Mouse (Mus musculus): ENCODE measurements around the gene Gsap. TPM values are rescaled to one million over a fixed set of nuclear protein-coding genes. Genes with fewer than 3 reads are reported as not detected.
"Not testable (repeated sequence)": the region's sequence is repeated elsewhere in the genome, so short reads cannot be mapped to it uniquely, and the experiment has no call there.

The Gsap gene
- polyA plus RNA-seq, 1 experiment from 2014 or later = 4.7 TPM

DNA sequence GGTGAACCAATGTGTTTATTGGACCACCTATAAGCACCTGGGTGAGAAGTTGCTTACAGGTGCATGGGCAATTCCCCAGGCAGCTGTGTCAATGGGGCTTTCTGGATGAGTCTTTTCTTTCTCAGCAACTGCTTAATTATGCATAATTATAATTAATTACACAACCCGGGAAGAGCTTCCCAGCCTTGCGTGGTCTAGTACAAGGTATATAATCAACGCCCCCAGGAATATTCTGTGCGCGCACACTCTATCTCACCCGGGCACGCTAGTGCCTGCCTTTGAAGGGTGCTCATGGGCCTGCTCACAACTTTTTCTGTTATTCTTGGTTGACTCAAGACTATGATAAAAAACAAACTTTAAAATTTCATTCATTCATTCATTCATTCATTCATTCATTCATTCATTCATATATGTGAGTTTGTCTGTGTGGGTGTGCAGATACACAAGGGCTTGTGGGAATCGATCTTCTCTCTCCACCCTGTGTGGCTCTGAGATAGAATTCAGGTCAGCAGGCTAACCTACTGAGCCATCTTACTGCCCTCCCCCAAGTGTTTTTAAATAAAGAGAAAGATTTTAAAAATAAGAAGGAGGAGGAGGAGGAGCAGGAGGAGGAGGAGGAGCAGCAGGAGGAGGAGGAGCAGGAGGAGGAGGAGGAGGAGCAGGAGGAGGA, 78.4 kb downstream of the Gsap start:
- Histone ChIP-seq H3K4me2 (replicated peaks) (no peak overlapping the region), H3K4me1 (replicated peaks) (peaks cover 33% of the 10 kb centered on the region), H3K9me3 (no peaks in the 10 kb centered on the region), H3K36me3 (no peaks in the 10 kb centered on the region), H3K4me3 (replicated peaks) (no peak overlapping the region), H3K27me3 (no peaks in the 10 kb centered on the region), H3K9ac (replicated peaks) (no peak overlapping the region), H3K27ac (peak overlapping the region; percentile 81)
- 78% methylated on average over 8 of the region's 8 CpGs for WGBS
- ATAC-seq = peak; percentile 70

DNA sequence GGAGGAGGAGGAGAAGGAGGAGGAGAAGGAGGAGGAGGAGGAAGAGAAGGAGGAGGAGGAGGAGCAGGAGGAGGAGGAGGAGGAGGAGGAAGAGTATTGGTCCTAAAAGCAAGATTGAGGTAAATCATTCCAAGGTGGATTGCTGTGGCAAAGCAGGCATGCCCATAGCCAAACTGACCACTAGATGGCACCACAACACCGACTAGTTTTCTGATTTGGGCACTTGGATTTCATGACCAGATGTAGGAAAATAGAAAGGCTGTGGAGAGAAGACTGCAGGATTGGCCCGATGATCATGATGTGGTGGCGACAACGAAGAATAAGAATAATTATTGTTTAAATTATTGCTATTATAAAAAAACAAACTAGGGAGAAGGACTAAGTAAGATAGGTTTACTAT, 79.0 kb downstream of the Gsap start:
- Histone ChIP-seq H3K36me3 (no peaks in the 10 kb centered on the region), H3K27me3 (no peaks in the 10 kb centered on the region), H3K9me3 (no peaks in the 10 kb centered on the region), H3K27ac (no peak overlapping the region), H3K4me2 (replicated peaks) (no peak overlapping the region), H3K9ac (replicated peaks) (no peak overlapping the region), H3K4me1 (replicated peaks) (peaks cover 33% of the 10 kb centered on the region), H3K4me3 (replicated peaks) (no peak overlapping the region)
- WGBS = 18% methylated on average over 4 of the region's 4 CpGs
- peak; percentile 63; the same call in 1 of the 2 replicates for ATAC-seq

DNA sequence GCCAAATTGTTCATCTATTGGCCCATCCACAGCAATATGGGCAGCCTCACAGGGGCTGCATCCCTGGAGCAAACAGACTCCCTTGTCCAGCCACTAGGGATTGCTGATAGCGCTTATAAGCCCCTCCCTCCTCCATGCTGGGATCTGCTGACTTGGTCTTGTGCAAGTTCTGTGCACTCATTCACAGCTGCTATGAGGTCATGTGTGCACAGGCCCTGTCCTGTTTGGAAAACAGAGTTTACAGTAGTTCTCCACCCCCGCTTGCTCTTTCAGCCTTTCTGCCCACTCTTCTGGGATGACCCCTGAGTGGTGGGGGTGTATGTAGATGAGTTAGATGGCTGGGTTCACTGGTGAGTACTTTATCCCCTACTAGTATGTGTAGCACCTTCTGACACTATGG, 81.0 kb downstream of the Gsap start:
- peaks cover 32% of the 10 kb centered on the region for H3K4me1 ChIP-seq (replicated peaks)
- H3K36me3 ChIP-seq = no peaks in the 10 kb centered on the region
- H3K4me2 ChIP-seq (replicated peaks) = no peak overlapping the region
- H3K4me3 ChIP-seq (replicated peaks) = no peak overlapping the region
- H3K27me3 ChIP-seq = no peaks in the 10 kb centered on the region
- no peak for ATAC-seq
- WGBS = 93% methylated on average over 2 of the region's 2 CpGs
- H3K9me3 ChIP-seq = no peaks in the 10 kb centered on the region
- H3K9ac ChIP-seq (replicated peaks) = no peak overlapping the region
- H3K27ac ChIP-seq = no peak overlapping the region

DNA sequence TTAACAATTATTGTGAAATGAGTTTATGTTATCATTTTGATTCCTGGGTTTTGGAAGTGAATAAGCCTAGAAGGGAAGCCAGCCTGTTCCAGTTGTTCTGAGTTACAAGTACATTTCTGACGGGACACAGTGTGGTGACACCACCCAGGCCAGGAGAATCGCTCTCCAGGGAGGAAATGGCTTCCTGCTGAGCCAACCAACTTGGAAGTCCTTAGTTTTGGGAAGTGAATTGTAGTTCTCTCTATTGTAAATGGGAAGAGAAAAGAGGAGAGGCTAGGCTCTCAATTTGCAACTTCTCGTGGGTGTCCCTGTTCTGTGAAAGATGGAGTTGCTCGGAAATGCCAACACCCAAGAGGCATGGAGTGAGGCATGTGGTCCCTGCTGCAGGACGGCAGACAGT, 83.4 kb downstream of the Gsap start:
- no peak for ATAC-seq
- Histone ChIP-seq H3K4me3 (replicated peaks) (no peak overlapping the region), H3K36me3 (no peaks in the 10 kb centered on the region), H3K4me1 (replicated peaks) (peaks cover 18% of the 10 kb centered on the region), H3K9ac (replicated peaks) (no peak overlapping the region), H3K27ac (no peak overlapping the region), H3K4me2 (replicated peaks) (no peak overlapping the region), H3K9me3 (no peaks in the 10 kb centered on the region), H3K27me3 (no peaks in the 10 kb centered on the region)
- WGBS = 81% methylated on average over 5 of the region's 5 CpGs

DNA sequence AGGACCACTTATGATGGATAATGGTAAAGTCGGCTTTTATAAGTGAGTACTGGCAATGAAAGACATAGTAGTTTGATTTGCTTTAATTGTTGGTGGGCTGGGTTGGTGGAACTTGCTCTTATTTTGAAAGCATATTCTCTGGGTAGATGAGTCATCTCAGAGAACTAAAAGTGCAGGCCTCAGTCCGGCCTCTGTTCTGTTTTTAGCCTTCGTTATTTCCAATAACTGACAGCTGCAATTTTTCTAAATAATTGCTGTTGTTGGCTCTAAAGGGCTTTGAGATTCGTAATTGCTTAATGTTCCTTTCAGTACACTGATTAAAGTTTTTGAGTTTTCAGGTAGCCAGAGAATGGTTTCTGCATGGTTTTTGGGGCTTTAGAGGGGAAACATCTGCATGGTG, 84.7 kb downstream of the Gsap start:
- Histone ChIP-seq H3K4me3 (replicated peaks) (no peak overlapping the region), H3K27me3 (no peaks in the 10 kb centered on the region), H3K36me3 (no peaks in the 10 kb centered on the region), H3K4me1 (replicated peaks) (peaks cover 17% of the 10 kb centered on the region), H3K9ac (replicated peaks) (no peak overlapping the region), H3K4me2 (replicated peaks) (no peak overlapping the region), H3K27ac (no peak overlapping the region), H3K9me3 (no peaks in the 10 kb centered on the region)
- ATAC-seq = no peak
- 84% methylated on average over 4 of the region's 4 CpGs for WGBS

DNA sequence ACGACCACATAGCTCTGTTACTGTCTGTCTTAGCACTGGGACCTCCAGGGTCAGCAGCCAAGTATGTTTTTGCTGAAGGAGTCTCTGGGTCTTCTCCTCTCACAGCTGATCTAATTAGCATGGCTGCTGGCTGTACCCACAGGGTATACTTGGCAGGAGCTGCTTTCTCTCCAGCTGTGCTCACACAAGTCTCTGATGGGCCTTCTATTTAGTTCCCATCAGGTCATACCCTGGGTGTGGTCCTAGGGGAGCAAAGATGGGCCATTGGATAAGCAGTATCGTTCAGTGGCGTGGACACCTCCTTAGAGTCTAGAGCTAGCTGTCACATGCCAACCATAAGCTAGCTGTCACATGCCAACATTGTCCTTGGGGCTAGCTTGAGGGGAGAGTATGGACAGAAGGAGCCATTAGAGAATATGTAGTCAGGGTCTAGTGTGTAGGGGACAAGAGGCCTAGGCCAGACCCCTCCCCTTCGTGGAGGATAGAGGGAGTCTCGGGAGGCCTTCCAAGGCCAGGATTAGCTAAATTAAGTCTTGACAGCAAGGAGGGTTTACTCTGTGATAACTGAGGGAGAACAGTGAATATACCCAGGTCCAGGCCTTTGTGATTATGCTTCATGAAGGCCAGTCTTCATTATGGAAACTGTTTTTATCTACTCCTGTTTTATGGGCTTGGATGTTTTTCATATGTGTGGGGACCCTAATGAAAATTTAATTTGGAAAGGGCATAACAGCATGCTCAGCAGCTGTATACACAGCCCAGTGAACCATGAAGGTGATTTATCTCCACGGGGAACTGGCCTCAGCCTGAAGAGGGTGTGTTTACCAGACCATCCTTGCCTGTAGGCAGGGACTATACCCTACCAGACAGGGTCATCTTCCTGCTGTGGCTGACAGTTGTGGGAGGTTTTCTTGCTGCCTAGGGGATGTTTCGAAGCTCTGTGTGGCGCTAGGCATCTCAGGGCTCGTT, 85.6 kb downstream of the Gsap start:
- no peak overlapping the region for H3K4me3 ChIP-seq (replicated peaks)
- H3K9me3 ChIP-seq = no peaks in the 10 kb centered on the region
- no peak overlapping the region for H3K9ac ChIP-seq (replicated peaks)
- H3K4me2 ChIP-seq (replicated peaks) = no peak overlapping the region
- H3K27me3 ChIP-seq = no peaks in the 10 kb centered on the region
- H3K27ac ChIP-seq = no peak overlapping the region
- peaks cover 17% of the 10 kb centered on the region for H3K4me1 ChIP-seq (replicated peaks)
- peak; percentile 86 for ATAC-seq
- 36% methylated on average over 9 of the region's 9 CpGs for WGBS
- H3K36me3 ChIP-seq = no peaks in the 10 kb centered on the region

DNA sequence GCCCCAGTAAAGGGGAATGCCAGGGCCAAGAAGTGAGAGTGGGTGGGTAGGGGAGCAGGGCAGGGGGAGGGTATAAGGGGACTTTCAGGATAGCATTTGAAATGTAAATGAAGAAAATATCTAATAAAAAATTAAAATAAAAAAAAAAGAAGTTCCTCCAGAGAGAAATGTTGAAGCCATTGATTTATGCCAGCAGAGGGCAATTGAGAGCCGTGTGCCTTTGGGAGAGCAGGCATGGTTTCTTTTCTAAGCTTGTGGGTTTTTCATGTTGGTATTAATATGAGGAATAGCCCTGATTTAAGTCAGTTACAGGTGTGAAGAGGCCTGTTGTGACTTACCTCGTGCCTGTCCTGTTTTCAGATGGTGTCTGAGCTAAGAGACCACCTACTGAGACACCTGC, 91.6 kb downstream of the Gsap start:
- not testable (repeated sequence) for ATAC-seq; H3K9ac ChIP-seq (replicated peaks); H3K4me1 ChIP-seq (replicated peaks); H3K27me3 ChIP-seq; H3K36me3 ChIP-seq; H3K4me2 ChIP-seq (replicated peaks); H3K27ac ChIP-seq; H3K4me3 ChIP-seq (replicated peaks); H3K9me3 ChIP-seq
- 60% methylated on average over 2 of the region's 2 CpGs for WGBS

DNA sequence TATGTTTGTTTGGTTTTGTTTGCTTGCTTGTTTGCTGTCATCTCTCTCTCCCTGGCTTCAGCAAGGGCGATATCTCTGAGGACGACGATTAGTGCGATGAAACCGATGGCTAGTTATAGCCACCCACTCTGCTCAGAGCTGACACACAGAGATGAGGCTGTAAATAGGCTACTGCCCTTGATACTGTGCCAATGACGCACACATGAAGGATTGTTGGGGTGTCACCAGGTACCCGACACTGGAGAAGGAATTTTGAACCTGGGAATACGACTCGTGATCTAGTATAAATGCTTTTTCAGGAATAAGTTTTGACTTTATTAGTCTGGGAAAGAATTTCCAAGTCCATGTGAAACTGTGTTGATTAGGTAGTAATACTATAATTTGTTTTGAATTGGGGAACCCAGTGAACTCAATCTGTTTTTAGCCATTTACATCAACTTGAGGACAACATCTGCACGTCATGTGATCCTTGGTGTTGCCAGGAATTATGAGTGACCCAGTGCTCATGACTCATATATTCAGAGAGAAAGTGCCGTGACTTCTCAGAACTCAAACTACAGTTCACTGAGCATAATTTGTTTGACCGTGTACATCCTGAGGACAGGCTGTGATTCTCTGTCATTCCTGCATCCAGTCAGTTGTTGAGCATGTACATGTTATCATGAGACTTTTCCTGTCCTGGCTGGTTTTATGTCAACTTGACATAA, 97.5 kb downstream of the Gsap start:
- Histone ChIP-seq H3K9me3 (no peaks in the 10 kb centered on the region), H3K4me1 (replicated peaks) (no peaks in the 10 kb centered on the region), H3K4me2 (replicated peaks) (no peak overlapping the region), H3K4me3 (replicated peaks) (no peak overlapping the region), H3K27ac (no peak overlapping the region), H3K9ac (replicated peaks) (no peak overlapping the region), H3K27me3 (no peaks in the 10 kb centered on the region), H3K36me3 (no peaks in the 10 kb centered on the region)
- ATAC-seq = no peak
- 95% methylated on average over 12 of the region's 12 CpGs for WGBS

DNA sequence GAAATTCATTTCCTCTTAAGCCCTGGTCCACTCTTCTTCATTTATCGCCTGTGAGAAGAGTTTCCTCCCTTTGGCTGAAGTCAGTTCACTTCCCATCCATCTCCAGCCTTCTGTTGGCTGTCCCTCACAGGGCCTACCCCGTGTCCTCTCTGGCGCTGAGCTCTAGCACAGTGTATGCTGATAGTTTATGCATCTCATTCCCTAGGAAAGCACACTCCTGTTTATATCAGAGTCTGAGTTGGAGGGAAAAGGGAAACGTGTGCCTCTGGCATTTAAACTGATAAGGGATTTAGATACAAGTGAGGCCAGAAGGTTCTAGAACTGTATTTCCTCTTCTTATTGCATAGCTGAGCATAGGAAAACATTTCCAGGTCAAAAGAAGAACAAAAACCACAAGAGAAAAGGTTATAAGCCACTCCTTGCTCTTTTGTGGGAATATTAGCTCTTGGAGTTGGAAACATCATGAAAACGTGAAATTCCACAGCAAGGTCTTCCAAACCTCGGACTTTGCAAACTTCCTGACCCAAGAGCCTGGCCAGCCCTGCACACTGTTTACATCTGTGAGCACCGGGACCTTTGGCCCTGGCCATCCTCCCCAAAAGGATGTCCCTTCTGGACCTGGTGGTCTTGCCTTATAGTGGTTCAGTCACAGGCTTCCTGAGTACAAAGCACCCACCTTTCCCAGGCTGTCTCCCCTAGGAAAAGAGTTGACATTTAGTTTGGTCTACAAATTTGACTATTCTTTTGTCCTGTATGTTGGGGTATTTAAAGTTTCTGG, 102.8 kb downstream of the Gsap start:
- H3K4me2 ChIP-seq (replicated peaks) = no peak overlapping the region
- 86% methylated on average over 7 of the region's 7 CpGs for WGBS

DNA sequence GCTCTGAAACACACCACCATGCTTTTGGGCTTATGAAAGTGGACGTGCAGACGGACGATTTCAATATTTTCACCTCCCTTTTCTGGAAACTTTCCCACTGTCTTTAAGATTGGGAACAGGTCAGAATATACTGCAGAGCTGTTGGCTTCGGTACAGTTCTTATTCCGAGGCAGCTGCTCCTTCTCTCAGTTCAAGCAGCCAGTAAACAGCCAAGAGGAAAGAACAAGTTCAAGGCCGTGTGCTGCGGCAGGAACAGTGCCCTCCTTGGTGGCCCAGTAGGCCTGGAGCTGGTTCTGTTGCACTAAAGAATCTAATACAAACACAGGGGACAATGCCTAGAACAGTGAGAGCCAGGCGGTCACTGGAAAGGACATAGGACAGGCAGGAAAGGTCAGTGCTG, 104.5 kb downstream of the Gsap start:
- Histone ChIP-seq H3K4me1 (replicated peaks) (no peaks in the 10 kb centered on the region), H3K4me2 (replicated peaks) (no peak overlapping the region), H3K27ac (no peak overlapping the region), H3K27me3 (no peaks in the 10 kb centered on the region), H3K36me3 (no peaks in the 10 kb centered on the region), H3K4me3 (replicated peaks) (no peak overlapping the region), H3K9ac (replicated peaks) (no peak overlapping the region), H3K9me3 (no peaks in the 10 kb centered on the region)
- no peak for ATAC-seq
- 90% methylated on average over 8 of the region's 8 CpGs for WGBS

More for the DNA sequence above, 102.8 kb downstream of the Gsap start:
- no peaks in the 10 kb centered on the region for H3K9me3 ChIP-seq
- H3K36me3 ChIP-seq = no peaks in the 10 kb centered on the region
- H3K27ac ChIP-seq = no peak overlapping the region
- no peak for ATAC-seq
- no peak overlapping the region for H3K9ac ChIP-seq (replicated peaks)
- H3K4me3 ChIP-seq (replicated peaks) = no peak overlapping the region
- H3K4me1 ChIP-seq (replicated peaks) = no peaks in the 10 kb centered on the region
- no peaks in the 10 kb centered on the region for H3K27me3 ChIP-seq

DNA sequence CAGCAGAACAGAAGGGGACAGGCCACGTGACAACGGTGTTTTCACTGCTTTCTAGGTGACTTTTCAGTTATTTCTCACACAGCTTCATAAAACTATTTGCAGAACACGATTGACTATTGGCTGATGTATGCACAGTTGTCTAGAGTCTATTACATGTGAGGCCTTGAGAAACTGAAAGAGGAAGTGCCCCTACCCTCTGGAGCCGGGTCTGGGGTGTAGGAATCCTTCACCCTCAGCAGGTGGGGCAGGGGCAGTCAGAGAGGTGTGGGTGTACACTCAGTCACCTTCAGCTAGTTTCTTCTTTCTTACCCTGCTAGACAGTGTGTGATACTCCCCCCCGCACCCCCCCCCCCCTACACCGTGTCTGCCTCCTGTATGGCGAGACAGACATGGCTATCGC, 109.6 kb downstream of the Gsap start:
- 89% methylated on average over 7 of the region's 8 CpGs for WGBS
- H3K27me3 ChIP-seq = no peaks in the 10 kb centered on the region
- H3K27ac ChIP-seq = no peak overlapping the region
- H3K9me3 ChIP-seq = no peaks in the 10 kb centered on the region
- no peaks in the 10 kb centered on the region for H3K36me3 ChIP-seq
- H3K4me3 ChIP-seq (replicated peaks) = no peak overlapping the region
- no peak for ATAC-seq
- no peak overlapping the region for H3K4me2 ChIP-seq (replicated peaks)
- no peaks in the 10 kb centered on the region for H3K4me1 ChIP-seq (replicated peaks)
- H3K9ac ChIP-seq (replicated peaks) = no peak overlapping the region
